Mouse (Mus musculus) E14TG2a.4 (cell line): ENCODE results near the gene Rapgef6.

ENCODE experiments used
- CTCF ChIP-seq: conservative IDR thresholded peaks from 2 replicates; pipeline ENCODE4 v1.5.1; 2014; ENCODE audit warnings: low read length
- POU5F1 ChIP-seq: IDR thresholded peaks from 2 replicates; pipeline ENCODE4 v1.6.1; 2014; ENCODE audit warnings: low read length, borderline replicate concordance

DNA sequence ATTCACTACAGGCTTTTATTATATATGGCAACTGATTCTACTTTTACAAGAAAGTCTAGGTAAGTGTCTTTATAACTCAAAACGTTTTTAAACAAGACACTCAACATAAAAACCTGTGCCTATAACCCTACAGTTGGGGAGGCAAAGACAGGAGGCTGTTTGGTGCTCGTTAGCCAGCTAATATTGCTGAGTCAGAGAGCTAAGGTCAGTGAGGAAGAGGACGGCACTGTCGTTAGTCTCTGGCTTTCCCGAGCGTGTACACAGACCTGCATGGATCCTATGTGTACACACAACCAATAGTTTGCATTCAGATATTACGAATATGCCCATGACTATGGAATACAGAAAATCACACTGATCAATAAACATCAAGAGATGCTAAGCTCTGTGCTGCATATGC lies 208.7 kb downstream of the Rapgef6 start:
- TF ChIP-seq CTCF = no peak
- TF ChIP-seq POU5F1 = no peak
